Mouse (Mus musculus): ENCODE measurements at regions not wholly inside any gene's neighbourhood (a gene's known extent, or its start where the extent isn't known, plus 50 kb on each side); places are given as distances from the start of the nearest gene placed in this dataset.
A peak's percentile ranks its signal among the peaks of the same experiment; 100 is the strongest.

DNA sequence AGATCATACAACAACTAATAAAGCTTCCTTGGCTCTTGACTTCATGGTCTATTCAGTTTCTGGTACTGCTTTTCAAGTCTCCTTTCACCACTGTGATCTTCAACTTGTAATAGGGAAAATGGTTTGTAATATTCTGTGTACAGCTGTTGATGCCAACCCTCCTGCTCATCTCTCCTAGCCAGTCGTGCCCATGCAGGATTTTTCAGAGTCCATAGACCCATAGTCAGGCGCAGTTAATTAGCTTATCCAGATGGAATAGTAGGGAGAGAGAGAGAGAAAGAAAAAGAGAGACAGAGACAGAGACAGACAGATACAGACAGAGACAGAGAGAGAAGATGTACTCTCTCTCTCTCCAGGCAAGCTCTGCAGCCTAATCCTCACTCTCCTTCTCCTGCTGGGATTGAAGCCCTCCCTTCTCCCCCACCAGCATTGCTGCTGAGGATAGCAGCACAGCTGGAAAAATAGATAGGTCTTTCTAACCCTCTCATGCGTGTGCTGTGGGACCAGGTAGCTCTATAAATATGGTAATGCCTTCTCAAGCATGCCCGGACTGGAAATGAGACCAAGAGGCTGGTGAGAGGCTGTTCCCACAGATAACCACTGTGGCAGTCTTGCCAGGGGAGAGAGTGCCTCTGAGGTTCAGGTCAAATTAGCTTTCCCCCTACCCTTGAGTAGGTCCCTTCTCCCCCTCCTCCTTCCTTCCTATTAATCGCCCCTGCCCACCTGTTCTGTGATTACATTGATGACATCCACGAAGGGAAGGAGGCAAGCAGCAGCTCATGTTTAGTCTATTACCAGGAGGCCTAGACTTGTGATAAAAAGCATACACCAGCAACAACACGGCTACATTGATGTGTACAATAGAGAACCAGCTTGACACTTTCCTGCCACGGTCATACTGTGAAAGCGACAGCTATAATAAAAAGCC, 301.9 kb upstream of the Brinp1 start:
- ATAC-seq (replicated peaks; ENCODE audit: low FRiP score), result peak; percentile 62; the same call in 1 of the 2 replicates
- H3K4me3 ChIP-seq (replicated peaks), result no peak overlapping the region
- H3K4me1 ChIP-seq, result no peaks in the 10 kb centered on the region
- H3K4me2 ChIP-seq, result no peak overlapping the region
- H3K27ac ChIP-seq, result no peak overlapping the region
- no peaks in the 10 kb centered on the region for H3K36me3 ChIP-seq
- no peaks in the 10 kb centered on the region for H3K9me3 ChIP-seq (replicated peaks)
- H3K9ac ChIP-seq, result no peak overlapping the region
- 53% methylated on average over 9 of the region's 9 CpGs for WGBS
- no peaks in the 10 kb centered on the region for H3K27me3 ChIP-seq
